Mouse (Mus musculus) small intestine, adult 2 months (tissue): Measurements from ENCODE around the gene Olfr845. TPM values are rescaled to one million over a fixed set of nuclear protein-coding genes. Genes with fewer than 3 reads are reported as not detected.

ENCODE experiments used
- H3K27ac ChIP-seq: fragments of 200-500 bp; 2 replicates; pipeline ENCODE4 v1.5.1; 2012; ENCODE audit warnings: low read depth, low read length, control low read depth, inconsistent platforms; ENCODE audit not compliant: insufficient read depth
- H3K27me3 ChIP-seq: fragments of 200-500 bp; 2 replicates; pipeline ENCODE4 v1.6.1; 2012; ENCODE audit warnings: mild to moderate bottlenecking, moderate library complexity, low read length, inconsistent platforms; ENCODE audit not compliant: control insufficient read depth, insufficient read depth
- H3K36me3 ChIP-seq: fragments of 200-500 bp; 2 replicates; pipeline ENCODE4 v1.6.1; 2012; ENCODE audit warnings: mild to moderate bottlenecking, low read length, control low read depth, inconsistent platforms; ENCODE audit not compliant: control insufficient read depth, insufficient read depth
- H3K4me1 ChIP-seq: fragments of 200-500 bp; 2 replicates; pipeline ENCODE4 v1.6.1; 2012; ENCODE audit warnings: low read length, inconsistent platforms, mixed read lengths; ENCODE audit not compliant: control insufficient read depth, insufficient read depth, insufficient read length
- H3K4me3 ChIP-seq: fragments of 200-500 bp; 2 replicates; pipeline ENCODE4 v1.5.1; 2012; ENCODE audit warnings: low read depth, mild to moderate bottlenecking, control low read depth, inconsistent platforms, low read length, moderate library complexity
- CTCF ChIP-seq: fragments of 200-500 bp; IDR thresholded peaks from 2 replicates; pipeline ENCODE4 v1.5.1; 2012; ENCODE audit warnings: low read depth, mild to moderate bottlenecking, control low read depth, inconsistent platforms, low read length, moderate library complexity, mixed read lengths; ENCODE audit not compliant: insufficient replicate concordance, insufficient read length; ENCODE audit errors: extremely low read depth
- POLR2A ChIP-seq: fragments of 200-500 bp; IDR thresholded peaks from 2 replicates; pipeline ENCODE4 v1.6.1; 2012; ENCODE audit warnings: low read depth, mild to moderate bottlenecking, control low read depth, inconsistent platforms, low read length, moderate library complexity
- WGBS: fragments of 180-500 bp; shearing (Covaris S2); methylation state at CpG from one replicate; pipeline ENCODE4 v1.1.7; 2018; 5-methylcytosine and 5-hydroxymethylcytosine counted together
- polyA plus RNA-seq: library from polyadenylated mRNA; depleted of rRNA; stranded (reverse); fragments of >200 nt; gene quantifications from 2 replicates; pipeline ENCODE4 v1.2.3, GENCODE M21; 2012; rRNA removed

The Olfr845 gene
- polyA plus RNA-seq, result not detected in 2 replicates

DNA sequence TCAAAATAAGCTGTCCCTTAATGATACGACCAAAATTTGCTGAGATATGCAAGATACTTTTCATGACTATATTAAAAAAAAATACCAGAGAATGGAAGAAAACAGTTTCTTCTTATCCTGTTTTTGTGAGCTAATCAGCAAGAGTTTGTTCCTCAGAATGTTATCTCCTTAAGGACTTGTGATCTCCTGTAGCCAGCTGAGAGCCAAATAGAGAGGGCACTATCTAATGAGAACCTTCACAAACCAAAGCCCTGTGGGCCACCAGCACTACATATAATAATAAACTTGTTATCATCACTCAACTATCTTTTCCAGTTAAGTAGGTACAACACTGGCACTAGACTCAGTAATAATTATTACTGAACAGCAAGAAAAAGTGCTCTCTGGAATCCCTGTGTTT is at the start of gene Olfr845:
TSS of gene Olfr845 (plus strand) at position 301 of the 400 bp plus-strand sequence.
- Histone ChIP-seq H3K4me3 (no peak within 1 kb of the TSS), H3K27me3 (no peaks in the 10 kb centered on the region), H3K36me3 (no peaks in the 10 kb centered on the region), H3K4me1 (no peaks in the 10 kb centered on the region), H3K27ac (no peak within 1 kb of the TSS)
- TF ChIP-seq CTCF (no peak), POLR2A (no peak)
- WGBS, result 66% methylated on average over 1 of the region's 1 CpGs

- no peaks in the 10 kb centered on the region for H3K27me3 ChIP-seq
- no peaks in the 10 kb centered on the region for H3K4me1 ChIP-seq
- H3K27ac ChIP-seq, result no peak within 1 kb of the TSS
- no peak for TF ChIP-seq POLR2A
- TF ChIP-seq CTCF, result no peak
- no peaks in the 10 kb centered on the region for H3K36me3 ChIP-seq
- no peak within 1 kb of the TSS for H3K4me3 ChIP-seq
Measured at GRCm38 (mm10) chr9:19316047-19316446, 20.2 kb upstream of the Olfr845 start, which contains the start of gene Olfr844. Gene Olfr844 (plus strand): TSS chr9:19316347.

DNA sequence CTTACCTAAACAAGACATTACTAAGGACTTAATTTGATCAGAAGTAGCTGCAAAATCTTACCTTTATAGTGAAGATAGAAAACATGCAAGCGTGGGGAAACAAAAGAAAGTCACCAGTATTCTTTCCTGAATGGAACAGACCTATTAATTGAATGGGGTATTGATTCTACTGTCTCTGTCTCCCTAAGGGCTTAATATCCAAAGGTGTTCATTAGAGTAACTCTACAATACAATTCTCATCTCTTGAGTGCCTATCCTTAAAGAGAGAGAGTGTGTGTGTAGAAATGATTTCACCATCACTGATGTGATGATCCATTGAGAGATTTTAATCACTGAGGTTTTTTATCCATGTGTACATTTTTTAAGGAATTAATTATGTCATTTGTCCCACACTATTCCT is 27.6 kb downstream of the Olfr845 start, which contains the start of gene Olfr846:
TSS of gene Olfr846 (minus strand) at position 101 of the 400 bp plus-strand sequence.
- Histone ChIP-seq H3K27me3 (no peaks in the 10 kb centered on the region), H3K27ac (no peak within 1 kb of the TSS), H3K4me1 (no peaks in the 10 kb centered on the region), H3K36me3 (no peaks in the 10 kb centered on the region), H3K4me3 (no peak within 1 kb of the TSS)
- WGBS, result 45% methylated on average over 1 of the region's 1 CpGs
- TF ChIP-seq CTCF, result no peak
- TF ChIP-seq POLR2A, result no peak

GRCm38 (mm10) chr9:19378569-19378968 is 42.3 kb downstream of the Olfr845 start, which contains the start of gene Olfr847:
Gene Olfr847 (minus strand): TSS chr9:19378669.
- Histone ChIP-seq H3K27ac (no peak within 1 kb of the TSS), H3K4me3 (no peak within 1 kb of the TSS), H3K27me3 (no peaks in the 10 kb centered on the region), H3K4me1 (no peaks in the 10 kb centered on the region), H3K36me3 (no peaks in the 10 kb centered on the region)
- 54% methylated on average over 1 of the region's 1 CpGs for whole genome bisulfite sequencing
- TF ChIP-seq CTCF, result no peak
- TF ChIP-seq POLR2A, result no peak

Other genes with a start within 250 kb of the Olfr845 start
- gene Olfr836, start 216.1 kb upstream of the Olfr845 start, polyA plus RNA-seq, result not detected in 2 replicates
- gene Olfr837, start 200.1 kb upstream of the Olfr845 start, polyA plus RNA-seq, result not detected in 2 replicates
- gene Olfr839-ps1, start 159.1 kb upstream of the Olfr845 start, polyA plus RNA-seq, result not detected in 2 replicates
- not detected in 2 replicates for gene Olfr843, start 84.5 kb upstream of the Olfr845 start, polyA plus RNA-seq
- gene Olfr844, start 20.1 kb upstream of the Olfr845 start, polyA plus RNA-seq, result not detected in 2 replicates
- not detected in 2 replicates for gene Olfr846, start 27.5 kb downstream of the Olfr845 start, polyA plus RNA-seq
- not detected in 2 replicates for gene Olfr847, start 42.2 kb downstream of the Olfr845 start, polyA plus RNA-seq
- not detected in 2 replicates for gene Olfr849, start 103.8 kb downstream of the Olfr845 start, polyA plus RNA-seq
- gene Olfr850, start 141.8 kb downstream of the Olfr845 start, polyA plus RNA-seq, result not detected in 2 replicates
- gene Olfr851, start 156.8 kb downstream of the Olfr845 start, polyA plus RNA-seq, result not detected in 2 replicates
- not detected in 2 replicates for gene Olfr853, start 204.6 kb downstream of the Olfr845 start, polyA plus RNA-seq
- not detected in 2 replicates for gene Olfr854, start 230.9 kb downstream of the Olfr845 start, polyA plus RNA-seq
- not detected in 2 replicates for gene Olfr855, start 246.2 kb downstream of the Olfr845 start, polyA plus RNA-seq